Mouse (Mus musculus) megakaryocyte, embryonic 14.5 days (primary cell): ENCODE results near the gene Ubald2.

Experiments used
- FLI1 ChIP-seq: IDR thresholded peaks from 2 replicates; pipeline ENCODE4 v1.6.1; 2012; ENCODE audit warnings: low read length, inconsistent platforms, mixed read lengths
- GATA1 ChIP-seq: IDR thresholded peaks from 3 replicates; pipeline ENCODE4 v1.6.1; 2012; ENCODE audit warnings: mixed read lengths, low read length, inconsistent platforms, borderline replicate concordance

GRCm38 (mm10) chr11:116411582-116411981 is 22.3 kb upstream of the Ubald2 start:
- TF ChIP-seq GATA1 (no peak), FLI1 (no peak)
